ENCODE assay signal across 10 mouse cellular contexts in genomic region chr6:136471601-136472000, GRCm38 (mm10). TPM values are rescaled to one million over a fixed set of nuclear protein-coding genes. Genes with fewer than 3 reads are reported as not detected.
A peak's percentile ranks its signal among the peaks of the same experiment; 100 is the strongest.
DNase-seq lines count a peak whose midpoint lies in the region; ATAC-seq lines count a peak whose summit lies in the region.
"Had no signal": no experiment of that assay in that cellular context is flagged by ENCODE, and none has a peak within 500 bp of the region (broad histone marks: within the 10 kb centered on the region; RNA-seq: fewer than 3 reads in every experiment).

No protein-coding gene starts in this region.

- no peak for DNase-seq in heart, postnatal 4 days
- peak; percentile 44 for DNase-seq in c-Kit-positive CD71-positive TER-119-negative erythroid progenitor cells, embryonic 14.5 days (ENCODE audit: low read depth)
- DNase-seq in cerebellum, adult 9-11 months: no peak
- no peak for DNase-seq in urinary bladder, postnatal 14 days (ENCODE audit: low spot score)
- no peak for DNase-seq in layer of hippocampus, adult 18-20 months (ENCODE audit: low spot score in 2 of 2)

- H3K4me1 ChIP-seq in heart, embryonic 11.5 days (ENCODE audit: control insufficient read depth, insufficient read depth, low read length): peaks cover 43% of the 10 kb centered on the region
- peaks cover 20% of the 10 kb centered on the region for H3K4me1 ChIP-seq in hindbrain, embryonic 16.5 days (ENCODE audit: control insufficient read depth, insufficient read depth, low read depth, low read length)
- peaks cover 22% of the 10 kb centered on the region; the same call in 1 of the 2 replicates for H3K4me1 ChIP-seq in neural tube, embryonic 12.5 days

- no peak overlapping the region for H3K4me2 ChIP-seq in heart, embryonic 11.5 days
- no peak overlapping the region for H3K4me2 ChIP-seq in hindbrain, embryonic 16.5 days (ENCODE audit: low read length)
- no peak overlapping the region for H3K4me2 ChIP-seq in neural tube, embryonic 12.5 days (replicated peaks)

- ATAC-seq in heart, embryonic 11.5 days (replicated peaks; ENCODE audit: insufficient number of reproducible peaks, low FRiP score, low TSS enrichment): no peak
- no peak for ATAC-seq in hindbrain, embryonic 16.5 days
- ATAC-seq in neural tube, embryonic 12.5 days (ENCODE audit: low FRiP score, low read depth): no peak
- ATAC-seq: Patski had no signal

- H3K9ac ChIP-seq in heart, embryonic 11.5 days (ENCODE audit: low read depth, low read length): no peak overlapping the region
- no peak overlapping the region for H3K9ac ChIP-seq in hindbrain, embryonic 16.5 days (ENCODE audit: low read depth, low read length)
- H3K9ac ChIP-seq in neural tube, embryonic 12.5 days: no peak overlapping the region

- no peaks in the 10 kb centered on the region for H3K36me3 ChIP-seq in heart, embryonic 11.5 days (ENCODE audit: control insufficient read depth, insufficient read depth, low read length)
- no peaks in the 10 kb centered on the region for H3K36me3 ChIP-seq in hindbrain, embryonic 16.5 days (ENCODE audit: control insufficient read depth, insufficient read depth, low read length)
- no peaks in the 10 kb centered on the region for H3K36me3 ChIP-seq in neural tube, embryonic 12.5 days

- H3K9me3 ChIP-seq in heart, embryonic 11.5 days (replicated peaks; ENCODE audit: control insufficient read depth, low read length): no peaks in the 10 kb centered on the region
- H3K9me3 ChIP-seq in hindbrain, embryonic 16.5 days (ENCODE audit: control insufficient read depth, low read length): no peaks in the 10 kb centered on the region
- no peaks in the 10 kb centered on the region for H3K9me3 ChIP-seq in neural tube, embryonic 12.5 days

- WGBS in heart, embryonic 11.5 days (ENCODE audit: insufficient replicate concordance): 27% methylated on average over 5 of the region's 5 CpGs
- 28% methylated on average over 5 of the region's 5 CpGs for WGBS in hindbrain, embryonic 16.5 days
- 27% methylated on average over 5 of the region's 5 CpGs for WGBS in neural tube, embryonic 12.5 days

- no peaks in the 10 kb centered on the region for H3K27me3 ChIP-seq in heart, embryonic 11.5 days (ENCODE audit: control insufficient read depth, insufficient read depth, low read length)
- H3K27me3 ChIP-seq in hindbrain, embryonic 16.5 days (replicated peaks; ENCODE audit: control insufficient read depth, insufficient read depth, low read length): no peaks in the 10 kb centered on the region
- H3K27me3 ChIP-seq in neural tube, embryonic 12.5 days (replicated peaks): no peaks in the 10 kb centered on the region
- H3K27me3 ChIP-seq: Patski had no signal

- H3K4me3 ChIP-seq in heart, embryonic 11.5 days (ENCODE audit: low read depth, low read length): no peak overlapping the region
- H3K4me3 ChIP-seq in hindbrain, embryonic 16.5 days (ENCODE audit: low read length): no peak overlapping the region
- H3K4me3 ChIP-seq in neural tube, embryonic 12.5 days: no peak overlapping the region

- peak overlapping the region; percentile 99 for H3K27ac ChIP-seq in heart, embryonic 11.5 days (ENCODE audit: low read depth, low read length)
- peak overlapping the region; percentile 89; the same call in 1 of the 2 replicates for H3K27ac ChIP-seq in hindbrain, embryonic 16.5 days (ENCODE audit: low read depth, low read length)
- peak overlapping the region; percentile 96 for H3K27ac ChIP-seq in neural tube, embryonic 12.5 days

RNA-seq across cellular contexts. Expression of gene Atf7ip, which starts 34.4 kb away (rescaled TPM):
- polyA plus RNA-seq in heart, embryonic 11.5 days (2014; fragmentation: Nextera tagmentation; extraction: Ambion mirVana): 43.1 and 49.7 TPM in 2 replicates
- 100 to 1,000 TPM; 107 to 108 TPM for total RNA-seq in heart, postnatal 4 days (2021)
- 30.4 and 33.9 TPM in 2 replicates for polyA plus RNA-seq in hindbrain, embryonic 16.5 days (2015; fragmentation: Nextera tagmentation; extraction: Ambion mirVana)
- 49.2 and 56.4 TPM in 2 replicates for polyA plus RNA-seq in neural tube, embryonic 12.5 days (2016; fragmentation: Nextera tagmentation; extraction: Ambion mirVana)
- total RNA-seq in layer of hippocampus, adult 18-20 months (2021): 100 to 1,000 TPM; 103 to 122 TPM

RNA-seq across cellular contexts. Expression of gene E330021D16Rik, which starts 56.2 kb away (rescaled TPM):
- not detected in 2 replicates for polyA plus RNA-seq in heart, embryonic 11.5 days (2014; fragmentation: Nextera tagmentation; extraction: Ambion mirVana)
- not detected for total RNA-seq in heart, postnatal 4 days (2021)
- polyA plus RNA-seq in hindbrain, embryonic 16.5 days (2015; fragmentation: Nextera tagmentation; extraction: Ambion mirVana): not detected in 2 replicates
- not detected in 2 replicates for polyA plus RNA-seq in neural tube, embryonic 12.5 days (2016; fragmentation: Nextera tagmentation; extraction: Ambion mirVana)
- total RNA-seq in layer of hippocampus, adult 18-20 months (2021): not detected
- total RNA-seq: left cerebral cortex, postnatal 4 days had no signal
- polyA plus RNA-seq: Patski had no signal
